Mouse (Mus musculus) cerebellum, adult 9-10 months (tissue): Measurements from ENCODE around the gene Csnk2a1.
"Not testable (repeated sequence)": the region's sequence is repeated elsewhere in the genome, so short reads cannot be mapped to it uniquely, and the experiment has no call there.

ENCODE experiments used
- DNase-seq: peaks from one replicate; pipeline ENCODE4 v3.0.0; 2022

Csnk2a1 gene

DNA sequence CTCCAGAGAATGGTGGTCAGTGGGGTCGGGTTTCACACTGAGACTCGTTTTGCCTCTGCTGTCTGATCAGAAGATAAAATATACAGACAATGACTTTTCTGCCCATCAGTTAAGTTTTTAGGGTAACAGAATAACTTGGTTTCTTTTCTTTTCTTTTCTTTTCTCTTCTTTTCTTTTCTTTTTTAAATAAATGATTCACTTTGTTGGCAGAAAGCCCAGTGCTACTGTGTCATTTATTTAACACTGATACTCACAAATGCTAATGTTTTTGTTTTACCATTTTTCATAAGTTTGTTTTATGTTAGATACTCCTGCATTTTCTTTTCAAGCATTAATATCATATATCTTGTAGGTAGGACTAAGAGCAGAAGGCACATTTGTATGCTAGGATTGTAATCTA is 13.9 kb downstream of the Csnk2a1 start:
- DNase-seq: no peak

DNA sequence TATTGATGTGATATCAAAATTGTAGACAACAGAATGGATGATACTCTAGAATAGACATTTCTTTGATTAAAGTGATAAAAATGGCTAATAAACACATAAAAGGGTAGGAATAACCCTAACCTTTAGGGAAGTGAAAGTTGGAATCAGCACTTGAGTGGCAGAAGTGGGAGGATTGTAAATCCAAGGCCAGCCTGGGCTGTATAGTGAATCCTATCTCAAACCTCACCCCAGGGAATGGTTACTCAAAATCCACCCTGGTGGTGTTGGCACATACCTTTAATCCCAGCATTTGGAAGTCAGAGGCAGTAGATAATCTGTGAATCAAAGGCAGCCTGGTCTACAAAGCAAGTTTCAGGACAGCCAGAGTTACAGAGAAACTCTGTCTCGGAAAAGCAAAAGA is 20.6 kb downstream of the Csnk2a1 start:
- DNase-seq: no peak

DNA sequence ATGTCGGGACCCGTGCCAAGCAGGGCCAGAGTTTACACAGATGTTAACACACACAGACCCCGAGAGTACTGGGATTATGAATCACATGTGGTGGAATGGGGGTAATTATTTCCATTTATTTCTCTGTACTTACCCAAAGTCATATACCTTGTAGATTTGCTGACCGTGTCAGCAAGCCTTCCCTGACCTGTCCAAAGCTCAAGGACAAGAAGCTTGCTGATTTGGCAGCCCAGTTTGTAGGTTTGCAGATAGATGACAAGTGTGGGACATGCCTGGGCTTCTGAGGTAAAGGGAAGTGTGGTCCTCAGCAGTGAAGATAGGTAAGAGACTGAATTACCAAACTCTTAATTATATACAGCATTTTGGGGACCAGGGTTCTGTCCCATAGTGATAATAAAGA is 23.9 kb downstream of the Csnk2a1 start:
- DNase-seq: no peak

DNA sequence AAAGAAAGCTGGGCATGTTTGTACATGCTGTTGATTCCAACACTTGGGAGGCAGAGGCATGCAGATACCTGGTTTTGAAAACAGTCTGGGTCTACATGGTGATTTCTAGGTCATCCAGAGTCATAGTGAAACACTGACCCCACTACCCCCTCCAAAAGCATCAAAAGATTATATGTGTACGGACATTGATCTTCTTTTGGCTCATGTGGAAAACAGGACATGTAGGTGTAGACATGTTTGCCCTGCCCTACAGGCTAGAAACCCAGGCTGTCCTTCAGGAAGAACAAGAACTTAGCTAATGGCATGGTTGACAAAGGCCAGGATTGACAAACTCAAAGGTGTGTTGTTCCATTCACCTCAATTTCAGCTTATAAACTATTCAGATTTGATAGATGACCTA is 33.1 kb downstream of the Csnk2a1 start:
- no peak for DNase-seq

DNA sequence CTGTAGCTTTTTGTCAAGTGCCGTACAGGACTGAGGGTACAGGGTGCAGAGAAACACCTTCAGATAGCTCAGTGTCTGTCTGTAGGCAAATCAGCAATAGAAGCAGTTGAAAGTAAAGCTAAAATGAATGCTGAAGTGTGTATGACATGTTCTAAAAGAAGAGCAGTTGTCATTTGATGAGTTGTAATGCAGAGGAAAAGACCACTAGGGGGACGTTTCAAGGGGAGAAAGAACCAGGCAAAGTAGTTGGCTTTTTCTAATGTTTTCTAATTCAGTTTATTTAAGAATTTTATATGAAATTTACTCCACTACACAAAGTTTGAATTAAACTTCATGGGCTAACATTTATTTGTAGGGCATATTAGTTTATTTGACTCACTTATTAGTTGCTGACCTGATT is 47.0 kb downstream of the Csnk2a1 start:
- no peak for DNase-seq

DNA sequence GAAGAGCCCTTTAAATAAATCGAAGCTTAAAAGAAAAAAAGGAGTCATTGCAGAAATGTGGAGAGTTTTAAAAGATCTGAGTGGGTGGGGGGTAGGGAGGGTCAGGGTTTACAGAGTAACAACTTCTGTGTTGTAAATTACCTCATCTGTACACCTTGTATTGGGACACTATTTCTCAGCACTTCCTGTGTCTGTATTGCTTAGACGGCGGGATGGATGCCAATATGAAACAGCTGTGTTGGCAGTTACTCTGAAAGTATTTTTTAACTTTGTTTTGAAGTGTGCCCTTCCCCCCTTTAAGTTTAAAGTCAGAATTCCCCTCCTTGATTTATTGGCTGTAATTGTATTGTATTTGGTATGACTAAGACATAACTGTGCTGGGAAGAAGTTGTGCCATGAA is 54.8 kb downstream of the Csnk2a1 start:
- no peak for DNase-seq

GRCm38 (mm10) chr2:152287560-152287959 is 60.9 kb downstream of the Csnk2a1 start:
- DNase-seq: no peak

DNA sequence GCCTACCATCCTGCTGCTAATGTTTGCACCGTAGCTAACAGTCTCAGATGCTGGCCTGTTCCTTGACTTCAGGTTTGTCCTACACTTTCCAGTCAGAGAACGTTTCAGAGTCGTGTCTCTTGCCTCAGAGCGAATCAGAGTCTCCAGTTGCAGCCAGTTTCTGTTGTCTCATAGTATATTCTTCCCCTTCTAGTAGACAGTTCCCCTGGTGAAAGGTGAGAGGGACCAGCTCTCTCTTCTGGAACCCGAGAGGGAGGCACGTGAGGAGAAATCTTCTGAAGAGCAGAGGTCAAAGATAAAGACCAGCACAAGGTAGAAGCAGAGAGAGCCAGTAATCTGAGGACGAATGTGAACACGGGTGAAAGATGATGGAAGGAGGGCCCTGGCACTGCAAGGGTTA is 61.4 kb downstream of the Csnk2a1 start:
- no peak for DNase-seq

DNA sequence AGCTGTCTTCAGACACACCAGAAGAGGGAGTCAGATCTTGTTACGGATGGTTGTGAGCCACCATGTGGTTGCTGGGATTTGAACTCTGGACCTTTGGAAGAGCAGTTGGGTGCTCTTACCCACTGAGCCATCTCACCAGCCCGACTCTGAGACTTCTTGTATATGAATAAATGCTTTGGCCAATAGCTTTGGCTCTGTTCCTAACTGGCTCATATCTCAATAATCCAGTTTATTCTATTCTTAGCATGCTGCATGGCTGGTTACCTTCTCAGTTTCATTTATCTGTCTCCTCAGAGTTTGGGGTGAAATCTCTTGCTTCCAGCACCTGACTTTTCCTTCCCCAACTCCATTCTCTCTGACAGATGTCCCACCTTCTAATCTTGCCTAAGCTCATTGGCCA is 63.0 kb downstream of the Csnk2a1 start:
- not testable (repeated sequence) for DNase-seq

DNA sequence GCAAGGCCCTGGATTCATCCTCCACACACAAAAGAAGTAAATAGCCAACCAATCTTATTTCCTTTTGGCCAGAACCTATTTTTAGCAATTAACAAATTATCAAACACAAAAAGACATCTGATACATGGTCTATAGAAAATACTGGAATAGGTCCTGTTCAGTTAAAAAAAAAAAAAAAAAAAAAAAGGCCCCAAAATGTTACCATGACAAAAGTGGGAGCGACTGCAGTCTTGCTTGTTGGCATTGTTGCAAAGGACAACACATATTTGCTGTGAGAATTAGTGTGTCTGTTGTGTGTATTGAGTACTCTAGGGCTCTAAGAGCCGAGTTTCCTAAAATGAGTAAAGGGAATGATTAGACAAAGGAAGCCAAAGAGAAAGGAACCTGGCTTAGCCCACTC is 65.8 kb downstream of the Csnk2a1 start:
- no peak for DNase-seq

DNA sequence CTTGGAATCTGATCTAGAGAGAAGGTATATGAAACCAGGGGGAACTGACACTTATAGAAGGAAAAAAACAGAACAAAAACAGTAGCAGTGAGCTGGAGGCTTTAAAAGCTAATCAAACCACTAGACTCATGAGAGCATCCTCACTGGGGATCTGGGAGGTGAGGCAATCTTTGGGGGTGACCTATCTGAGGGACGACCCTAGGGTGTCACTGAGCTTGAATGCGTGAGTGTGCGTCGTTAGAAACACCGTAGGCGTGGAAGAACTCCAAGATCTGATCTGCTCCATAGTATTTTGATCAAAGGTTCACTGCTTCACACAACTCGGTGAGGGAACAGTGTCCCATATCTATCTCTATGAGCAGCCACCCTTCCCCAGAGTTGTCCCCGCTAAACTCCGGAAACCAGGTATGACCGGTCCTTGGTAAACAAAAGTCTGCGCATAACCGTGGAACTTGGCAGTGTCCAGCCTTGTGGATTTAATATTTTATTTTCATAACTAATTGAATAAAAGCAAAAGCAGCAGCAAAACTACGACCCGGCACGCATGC is 66.6 kb downstream of the Csnk2a1 start:
- DNase-seq: no peak

- peak; percentile 91 for DNase-seq
These were observed 67.3 kb downstream of the Csnk2a1 start, which contains the start of gene Tbc1d20 for GRCm38 (mm10) chr2:152293727-152294475. Tbc1d20 (plus strand) TSS chr2:152293828.

- no peak for DNase-seq
These were observed 67.9 kb downstream of the Csnk2a1 start for GRCm38 (mm10) chr2:152294541-152294940.

DNA sequence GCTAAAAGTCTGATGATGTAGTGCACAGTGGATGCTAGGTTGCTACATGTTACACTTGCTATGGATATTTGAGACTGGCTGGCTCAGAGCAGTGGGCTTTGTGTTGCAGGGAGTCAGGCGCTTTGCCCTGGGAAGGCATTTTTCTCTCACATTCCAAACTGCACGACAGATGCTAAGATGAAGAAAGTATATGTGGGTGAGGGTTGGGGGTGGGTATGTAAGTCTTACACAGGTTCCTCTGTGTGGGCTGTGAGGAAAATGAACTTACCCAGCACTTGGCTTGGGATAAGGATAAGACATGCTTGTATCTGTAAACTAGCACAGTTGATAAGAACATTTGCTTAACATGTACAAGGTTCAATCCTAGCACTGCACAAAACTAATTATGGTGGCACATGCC is 76.2 kb downstream of the Csnk2a1 start:
- no peak for DNase-seq

DNA sequence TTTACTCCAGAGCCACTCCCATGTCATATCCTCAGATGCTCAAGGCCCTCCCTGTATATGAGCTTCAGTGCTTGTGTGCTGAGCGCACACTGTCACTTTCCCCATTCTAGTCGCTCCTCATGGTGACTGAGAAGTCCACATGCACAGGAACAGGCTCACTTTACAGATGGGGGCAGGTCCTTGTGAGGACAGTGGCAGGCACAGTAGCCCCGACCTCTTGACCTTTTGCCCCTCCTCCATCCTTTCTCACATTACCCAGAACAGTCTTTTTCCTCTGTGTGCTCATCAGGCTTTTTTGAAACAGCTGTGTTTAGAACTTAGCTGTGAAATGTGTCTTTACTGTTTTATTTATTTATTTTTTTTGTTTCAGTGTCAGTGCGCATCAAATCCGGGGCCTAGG is 77.1 kb downstream of the Csnk2a1 start:
- DNase-seq: no peak

DNA sequence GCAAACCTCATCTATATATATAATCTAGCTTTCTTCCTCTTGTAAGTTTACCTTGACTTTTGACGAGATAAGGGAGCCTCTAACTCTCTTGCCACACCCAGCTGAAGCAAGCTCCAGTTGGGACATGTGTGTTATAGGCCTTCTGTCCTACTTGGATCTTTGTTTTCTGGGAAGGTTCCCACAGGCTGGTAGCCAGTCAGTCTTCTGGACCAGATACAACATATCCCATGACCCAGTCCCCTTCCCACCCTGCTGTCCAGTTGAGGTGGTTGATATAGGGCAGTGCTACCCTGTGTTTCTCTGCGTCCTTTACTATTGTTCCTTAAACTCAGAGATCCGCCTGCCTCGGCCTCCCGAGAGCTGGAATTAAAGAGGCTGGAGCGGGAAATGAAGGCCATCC is 78.8 kb downstream of the Csnk2a1 start:
- DNase-seq: no peak

DNA sequence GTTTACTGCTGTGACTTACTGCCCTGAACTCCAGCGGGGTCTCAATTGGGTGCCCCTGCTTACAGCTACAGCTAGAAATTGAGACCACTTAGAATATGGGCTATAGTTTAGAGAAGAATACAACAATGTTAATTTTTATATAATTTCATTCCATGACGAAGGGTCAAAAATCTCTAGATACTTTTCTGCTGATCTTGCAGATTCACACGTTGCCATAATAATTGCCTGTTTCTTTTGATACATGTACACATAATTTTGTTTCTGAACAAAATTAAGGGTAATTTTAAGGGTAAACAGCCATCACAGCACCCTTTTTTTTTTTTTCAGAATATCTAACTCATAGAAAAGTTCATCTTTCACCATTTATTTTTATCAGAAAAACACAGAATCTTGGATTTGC is 80.5 kb downstream of the Csnk2a1 start:
- DNase-seq: no peak

DNA sequence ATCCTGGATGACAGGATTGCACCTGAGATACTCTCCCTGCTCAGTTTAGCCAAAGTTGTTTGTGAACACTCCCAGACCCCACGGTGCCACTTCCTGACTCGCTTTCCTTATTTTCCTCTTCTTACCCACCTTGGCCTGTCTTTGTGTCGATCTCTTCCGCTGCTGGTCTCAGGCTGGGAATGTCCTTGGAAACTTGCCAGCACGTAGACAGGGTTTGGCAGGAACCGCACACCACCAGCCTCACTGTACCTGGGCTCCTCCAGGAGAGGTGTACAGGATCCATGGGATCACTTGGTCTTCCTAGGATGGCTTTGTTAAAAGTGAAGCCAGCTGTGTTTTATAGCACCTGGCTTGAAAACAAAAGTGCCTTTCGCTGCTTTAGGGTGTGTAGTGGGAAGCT is 86.4 kb downstream of the Csnk2a1 start:
- DNase-seq: no peak

GRCm38 (mm10) chr2:152313926-152314325 is 87.3 kb downstream of the Csnk2a1 start:
- DNase-seq: no peak

DNA sequence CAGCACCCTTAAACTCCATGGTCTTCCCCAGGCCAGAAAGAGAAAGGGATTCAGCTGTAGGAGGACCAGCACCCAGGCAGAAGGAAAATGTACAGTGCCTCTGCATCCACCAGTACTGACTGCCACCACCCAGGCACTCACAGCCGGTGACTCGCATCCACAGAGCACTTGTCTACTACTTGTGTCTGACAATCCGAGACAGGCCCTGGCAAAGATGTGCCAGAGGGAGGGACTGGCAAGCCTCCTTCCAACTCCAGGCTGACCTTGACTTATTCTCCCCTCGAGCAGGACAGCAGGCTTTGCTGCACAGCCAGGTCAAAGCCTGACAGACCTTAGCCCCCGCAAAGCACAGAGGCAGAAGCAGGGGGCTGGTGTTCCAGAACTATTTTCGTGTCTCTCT is 90.4 kb downstream of the Csnk2a1 start:
- DNase-seq: no peak

DNA sequence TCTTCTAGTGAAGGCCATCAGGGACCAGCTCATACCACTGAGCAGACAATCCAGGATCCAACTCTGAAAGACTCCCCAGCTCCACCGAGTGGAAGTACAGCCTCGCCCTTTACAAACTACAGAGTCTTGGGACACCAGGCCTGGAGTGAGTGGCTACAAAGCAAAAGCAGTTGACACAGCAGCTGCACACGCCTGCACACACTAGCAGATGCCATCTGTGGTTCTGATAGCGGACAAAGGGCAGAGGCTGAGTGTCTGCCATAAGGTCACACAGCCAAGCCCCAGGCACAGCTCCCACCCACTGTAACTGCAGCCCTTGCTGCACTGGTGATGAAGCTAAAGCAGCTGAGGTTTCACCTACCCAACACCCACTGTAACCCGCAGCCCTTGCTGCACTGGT is 94.9 kb downstream of the Csnk2a1 start:
- DNase-seq: no peak

- DNase-seq: no peak
These were observed 95.6 kb downstream of the Csnk2a1 start for GRCm38 (mm10) chr2:152322198-152322597.

DNA sequence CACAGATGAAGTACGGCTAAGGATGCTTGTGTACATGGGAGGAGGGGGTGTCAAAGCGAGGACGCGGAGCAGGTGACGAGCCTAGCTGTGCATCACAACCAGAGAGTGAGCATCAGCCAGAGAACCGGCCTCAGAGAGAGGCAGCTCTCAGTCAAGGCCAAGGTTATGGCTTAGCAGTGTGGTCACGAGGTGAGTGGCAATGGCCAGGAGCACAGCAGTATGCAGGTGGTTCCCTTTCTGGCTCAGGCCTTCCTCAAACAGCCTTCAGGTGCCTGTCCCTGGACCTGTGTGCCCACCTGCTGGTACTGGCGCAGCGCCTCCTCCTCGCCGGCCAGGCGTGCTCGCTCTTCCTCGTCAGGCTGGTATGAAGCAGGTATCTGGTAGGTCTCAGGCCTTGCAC is 97.3 kb downstream of the Csnk2a1 start:
- DNase-seq: peak; percentile 76

- DNase-seq: no peak
These were observed 98.2 kb downstream of the Csnk2a1 start for GRCm38 (mm10) chr2:152324842-152325241.

GRCm38 (mm10) chr2:152326157-152326556 is 99.5 kb downstream of the Csnk2a1 start:
- no peak for DNase-seq
